Mouse (Mus musculus) hindbrain, embryonic 16.5 days (tissue): Measurements from ENCODE around the gene Fkbp7. TPM values are rescaled to one million over a fixed set of nuclear protein-coding genes. Genes with fewer than 3 reads are reported as not detected.
"Not testable (repeated sequence)": the region's sequence is repeated elsewhere in the genome, so short reads cannot be mapped to it uniquely, and the experiment has no call there.

Experiments used
- ATAC-seq: fragments of 200-750 bp; cut with Nextera tagmentation; 2 replicates; pipeline ENCODE4 v1.8.0; 2017; ENCODE audit warnings: moderate TSS enrichment, moderate library complexity
- H3K27ac ChIP-seq: fragments of 300-500 bp; sonication (generic); 2 replicates; pipeline ENCODE4 v1.5.1; 2014; ENCODE audit warnings: low read depth, mild to moderate bottlenecking, control low read depth, low read length, moderate library complexity
- H3K27me3 ChIP-seq: fragments of 300-500 bp; sonication (generic); replicated peaks from 2 replicates; pipeline ENCODE4 v1.6.1; 2014; ENCODE audit warnings: low read length; ENCODE audit not compliant: control insufficient read depth, insufficient read depth
- H3K36me3 ChIP-seq: fragments of 300-500 bp; sonication (generic); 2 replicates; pipeline ENCODE4 v1.6.1; 2014; ENCODE audit warnings: mild to moderate bottlenecking, low read length, moderate library complexity, mixed read lengths; ENCODE audit not compliant: control insufficient read depth, insufficient read depth
- H3K4me1 ChIP-seq: fragments of 300-500 bp; sonication (generic); 2 replicates; pipeline ENCODE4 v1.6.1; 2014; ENCODE audit warnings: low read depth, low read length; ENCODE audit not compliant: control insufficient read depth, insufficient read depth
- H3K4me2 ChIP-seq: fragments of 300-500 bp; sonication (generic); 2 replicates; pipeline ENCODE4 v1.6.1; 2014; ENCODE audit warnings: mild to moderate bottlenecking, low read length, control low read depth, moderate library complexity
- H3K4me3 ChIP-seq: fragments of 300-500 bp; sonication (generic); 2 replicates; pipeline ENCODE4 v1.5.1; 2014; ENCODE audit warnings: mild to moderate bottlenecking, low read length, control low read depth, moderate library complexity
- H3K9ac ChIP-seq: fragments of 300-500 bp; sonication (generic); 2 replicates; pipeline ENCODE4 v1.6.1; 2014; ENCODE audit warnings: low read depth, mild to moderate bottlenecking, control low read depth, low read length, moderate library complexity
- H3K9me3 ChIP-seq: fragments of 300-500 bp; sonication (generic); 2 replicates; pipeline ENCODE4 v1.6.1; 2014; ENCODE audit warnings: mild to moderate bottlenecking, low read length, moderate library complexity; ENCODE audit not compliant: control insufficient read depth
- WGBS: fragments of 180-500 bp; shearing (Covaris S2); extraction: QIAGEN DNeasy Blood & Tissue Kit; methylation state at CpG from one replicate; pipeline ENCODE4 v1.1.7; 2014; 5-methylcytosine and 5-hydroxymethylcytosine counted together
- polyA plus RNA-seq: library from polyadenylated mRNA; unstranded; fragments of >200 nt; fragmentation: Nextera tagmentation; extraction: Ambion mirVana; gene quantifications from 2 replicates; pipeline ENCODE4 v1.2.1, GENCODE M21; 2015

The Fkbp7 gene
- polyA plus RNA-seq, 1 experiment from 2014 or later = 12.7 TPM

DNA sequence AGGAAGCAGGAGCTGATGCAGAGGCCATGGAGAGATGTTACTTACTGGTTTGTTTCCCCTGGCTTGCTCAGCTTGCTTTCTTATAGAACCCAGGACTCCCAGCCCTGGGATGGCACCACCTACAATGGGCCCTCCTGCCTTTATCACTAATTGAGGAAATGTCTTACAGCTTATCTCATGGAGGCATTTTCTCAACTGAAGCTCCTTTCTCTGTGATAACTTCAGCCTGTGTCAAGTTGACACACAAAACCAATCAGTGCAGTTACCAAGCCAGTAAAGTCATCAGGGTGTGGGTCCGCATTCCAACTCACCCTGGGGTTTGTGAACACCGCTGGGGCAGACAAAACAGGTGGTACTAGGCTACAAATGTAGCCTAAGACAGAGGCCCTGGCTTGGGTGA is 50.6 kb downstream of the Fkbp7 start:
- H3K27ac ChIP-seq, ATAC-seq, H3K4me3 ChIP-seq, H3K27me3 ChIP-seq, H3K9me3 ChIP-seq, H3K9ac ChIP-seq, H3K36me3 ChIP-seq, H3K4me1 ChIP-seq, H3K4me2 ChIP-seq: not testable (repeated sequence)
- WGBS = 94% methylated on average over 2 of the region's 2 CpGs

DNA sequence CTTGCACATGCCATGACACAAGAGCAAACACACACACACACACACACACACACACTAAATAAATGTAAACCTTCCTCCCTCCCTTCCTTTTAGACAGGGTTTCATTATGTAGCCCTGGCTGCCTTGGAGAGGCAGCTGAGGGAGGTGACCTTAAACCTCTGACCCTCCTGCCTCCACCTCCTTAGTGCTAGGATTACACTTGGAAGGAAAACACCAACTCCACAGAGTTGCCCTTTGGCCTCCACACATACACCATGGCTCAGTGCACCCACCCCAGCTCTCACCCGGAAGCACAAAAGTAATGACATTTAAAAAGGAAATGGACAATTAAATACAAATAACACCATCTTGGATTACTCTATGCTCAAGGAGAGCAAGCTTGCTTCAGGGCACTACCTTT is 51.2 kb downstream of the Fkbp7 start:
- H3K9me3 ChIP-seq = no peaks in the 10 kb centered on the region
- no peak overlapping the region for H3K4me2 ChIP-seq
- no peak overlapping the region for H3K4me3 ChIP-seq
- no peak for ATAC-seq
- 74% methylated on average over 1 of the region's 1 CpGs for WGBS
- H3K27ac ChIP-seq = no peak overlapping the region
- peaks cover 3% of the 10 kb centered on the region for H3K36me3 ChIP-seq
- H3K4me1 ChIP-seq = no peaks in the 10 kb centered on the region
- no peak overlapping the region for H3K9ac ChIP-seq
- H3K27me3 ChIP-seq = no peaks in the 10 kb centered on the region

DNA sequence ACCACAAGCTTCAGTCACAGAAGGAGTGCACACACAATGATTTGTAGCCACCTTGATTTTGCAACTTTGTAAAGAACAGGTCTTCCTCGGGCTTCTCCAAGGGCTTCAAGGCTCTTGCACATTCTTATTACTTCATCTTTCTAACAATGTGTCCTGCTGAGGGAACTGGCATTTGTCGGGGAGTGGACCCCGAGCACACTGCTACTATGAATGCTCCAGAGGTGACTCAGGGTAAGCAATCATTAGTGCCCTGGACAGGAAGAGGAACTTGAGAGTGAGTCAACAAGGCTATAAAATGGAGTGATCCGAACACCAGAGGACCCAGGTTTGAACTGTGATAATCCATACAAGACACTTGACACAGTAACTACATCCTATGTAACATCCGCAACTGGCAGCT is 52.7 kb downstream of the Fkbp7 start:
- Histone ChIP-seq H3K36me3 (no peaks in the 10 kb centered on the region), H3K4me2 (no peak overlapping the region), H3K9ac (no peak overlapping the region), H3K4me1 (no peaks in the 10 kb centered on the region), H3K27ac (no peak overlapping the region), H3K27me3 (no peaks in the 10 kb centered on the region), H3K4me3 (no peak overlapping the region), H3K9me3 (no peaks in the 10 kb centered on the region)
- 92% methylated on average over 5 of the region's 5 CpGs for WGBS
- ATAC-seq = no peak

DNA sequence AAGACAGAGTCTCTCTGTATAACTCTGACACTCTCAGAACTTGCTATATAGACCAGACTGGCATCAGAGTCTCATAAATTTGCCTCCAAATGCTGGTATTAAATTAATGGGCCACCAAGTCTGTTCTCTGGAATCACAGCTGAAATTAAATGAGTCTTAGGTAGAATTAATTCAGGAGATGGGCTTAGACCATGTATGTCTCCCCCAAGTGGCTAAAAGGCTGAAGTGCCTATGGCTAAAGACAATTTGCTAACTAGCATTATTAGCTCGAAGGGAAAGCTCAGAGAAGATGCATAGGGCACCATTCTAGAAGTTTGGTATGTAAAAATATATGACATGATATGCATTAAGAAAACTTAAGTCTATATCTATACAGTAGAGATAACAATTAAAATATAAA is 54.8 kb downstream of the Fkbp7 start:
- no peak overlapping the region for H3K27ac ChIP-seq
- H3K4me2 ChIP-seq = no peak overlapping the region
- H3K4me1 ChIP-seq = no peaks in the 10 kb centered on the region
- peak; percentile 60 for ATAC-seq
- no peak overlapping the region for H3K9ac ChIP-seq
- no peaks in the 10 kb centered on the region for H3K9me3 ChIP-seq
- H3K36me3 ChIP-seq = no peaks in the 10 kb centered on the region
- no peak overlapping the region for H3K4me3 ChIP-seq
- 31% methylated on average over 1 of the region's 1 CpGs for WGBS
- H3K27me3 ChIP-seq = no peaks in the 10 kb centered on the region

Other genes with a start within 250 kb of the Fkbp7 start
- 104 and 114 TPM in 2 replicates for gene Prkra, start 25.1 kb downstream of the Fkbp7 start, polyA plus RNA-seq
- 0.83 and 1.1 TPM in 2 replicates for gene Pjvk, start 24.6 kb downstream of the Fkbp7 start, polyA plus RNA-seq
- 3.6 and 3.8 TPM in 2 replicates for gene Plekha3, start 2.2 kb upstream of the Fkbp7 start, polyA plus RNA-seq